Mouse (Mus musculus): Measurements from ENCODE around the gene Slc8a2. TPM values are rescaled to one million over a fixed set of nuclear protein-coding genes. Genes with fewer than 3 reads are reported as not detected.

The Slc8a2 gene
- total RNA-seq, 2 experiments from 2014 or later, result not detected

- peak; percentile 83 for ATAC-seq (replicated peaks; ENCODE audit: low FRiP score, low TSS enrichment, poor library complexity, severe bottlenecking)
Observed at GRCm38 (mm10) chr7:16119569-16120261, 9.9 kb upstream of the Slc8a2 start, which contains the start of gene Kptn. Kptn (plus strand) TSS chr7:16119895.

DNA sequence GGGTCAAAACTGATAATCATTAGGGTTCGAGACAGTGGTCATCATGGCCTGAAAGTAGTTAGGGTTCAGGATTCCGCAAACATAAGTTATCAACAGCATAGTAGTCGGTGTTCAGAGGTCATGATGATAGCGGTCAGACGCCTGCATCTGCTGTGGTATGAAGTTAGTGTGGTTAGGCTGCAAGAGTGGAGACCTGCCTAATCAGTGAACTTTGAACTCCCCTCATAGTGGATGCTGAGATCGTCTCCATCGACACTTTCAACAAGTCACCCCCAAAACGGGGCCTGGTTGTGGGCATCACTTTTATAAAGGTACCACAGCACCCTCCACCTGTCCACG is 9.4 kb upstream of the Slc8a2 start:
- ATAC-seq (replicated peaks; ENCODE audit: low FRiP score, low TSS enrichment, poor library complexity, severe bottlenecking), result no peak; the same call in 1 of the 2 replicates

GRCm38 (mm10) chr7:16125829-16126228 is 3.8 kb upstream of the Slc8a2 start:
- no peak for ATAC-seq (replicated peaks; ENCODE audit: low FRiP score, low TSS enrichment, poor library complexity, severe bottlenecking)

GRCm38 (mm10) chr7:16128344-16128743 is 1.3 kb upstream of the Slc8a2 start:
- no peak for ATAC-seq (replicated peaks; ENCODE audit: low FRiP score, low TSS enrichment, poor library complexity, severe bottlenecking)

DNA sequence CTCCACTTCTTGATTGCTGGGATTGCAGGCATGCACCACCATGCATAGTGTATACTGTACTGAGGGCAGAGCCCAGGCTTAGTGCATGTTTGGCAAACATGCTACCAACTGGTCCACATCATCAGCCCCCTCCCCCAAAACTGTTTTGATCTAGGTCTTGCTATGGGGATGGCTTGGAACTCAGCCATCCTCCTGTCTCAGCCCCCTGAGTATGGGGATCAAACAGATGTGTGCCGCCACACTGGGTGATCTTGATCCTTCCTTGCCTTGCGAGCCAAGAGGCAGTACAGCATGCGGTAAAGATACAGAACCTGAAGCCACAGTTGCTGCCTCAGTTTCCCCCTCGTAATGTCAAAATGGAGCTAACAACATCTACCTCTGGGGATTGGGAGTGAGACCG is 727 bp upstream of the Slc8a2 start:
- no peak for ATAC-seq (replicated peaks; ENCODE audit: low FRiP score, low TSS enrichment, poor library complexity, severe bottlenecking)

- ATAC-seq (replicated peaks; ENCODE audit: low FRiP score, low TSS enrichment, poor library complexity, severe bottlenecking), result no peak
Observed at GRCm38 (mm10) chr7:16129846-16130691, 443 bp downstream of the Slc8a2 start.

DNA sequence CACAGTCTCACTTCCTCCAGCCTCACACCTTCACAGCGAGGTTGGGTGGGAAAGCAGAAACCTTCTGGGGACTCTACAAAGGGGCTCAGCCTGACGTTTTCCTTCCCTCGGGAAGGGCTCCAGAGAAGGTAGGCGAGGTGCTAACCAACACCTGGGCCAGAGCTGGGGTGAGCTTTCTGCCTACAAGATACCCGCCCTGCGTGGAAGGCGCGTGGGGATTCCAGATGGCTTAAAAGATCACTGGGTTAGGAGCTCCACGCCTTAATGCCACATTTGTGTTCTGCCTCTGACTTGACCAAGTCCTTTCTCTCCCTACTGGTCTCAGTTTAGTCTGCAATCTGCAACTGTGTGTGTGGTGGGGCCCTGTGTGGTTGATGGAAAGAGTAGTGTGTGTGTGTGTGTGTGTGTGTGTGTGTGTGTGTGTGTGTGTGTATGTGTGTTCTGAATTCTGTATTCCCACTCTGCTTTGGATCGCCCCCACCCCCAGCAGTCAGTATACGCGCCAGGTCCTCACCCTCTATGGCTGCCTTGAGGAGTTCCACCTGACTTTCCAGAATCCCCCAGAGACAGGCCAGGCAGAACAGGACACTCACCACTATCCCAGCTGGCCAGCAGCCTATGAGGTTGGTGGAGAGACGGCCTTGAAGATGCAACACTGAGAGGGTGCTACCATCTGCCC is 1.5 kb downstream of the Slc8a2 start:
- ATAC-seq (replicated peaks; ENCODE audit: low FRiP score, low TSS enrichment, poor library complexity, severe bottlenecking), result no peak

DNA sequence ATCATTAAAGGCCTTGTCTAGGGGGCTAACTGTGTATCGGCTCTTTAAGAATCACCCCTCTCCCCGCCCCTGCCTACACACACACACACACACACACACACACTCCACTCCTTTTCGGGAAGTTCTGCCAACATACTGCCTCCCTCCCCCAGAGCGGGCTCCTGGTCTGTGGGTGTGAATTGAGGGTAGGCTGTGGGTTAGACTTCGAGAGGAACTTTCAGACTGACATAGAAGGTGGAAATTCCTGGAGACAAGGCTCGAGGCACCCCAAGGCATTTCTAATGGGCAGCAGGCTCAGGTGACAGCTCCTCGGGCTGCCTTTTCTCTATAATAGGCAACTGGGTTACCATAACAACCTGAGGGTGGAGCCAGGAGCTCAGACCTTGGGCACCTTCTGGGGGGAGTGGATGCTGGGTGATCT is 2.5 kb downstream of the Slc8a2 start:
- ATAC-seq (replicated peaks; ENCODE audit: low FRiP score, low TSS enrichment, poor library complexity, severe bottlenecking), result no peak

DNA sequence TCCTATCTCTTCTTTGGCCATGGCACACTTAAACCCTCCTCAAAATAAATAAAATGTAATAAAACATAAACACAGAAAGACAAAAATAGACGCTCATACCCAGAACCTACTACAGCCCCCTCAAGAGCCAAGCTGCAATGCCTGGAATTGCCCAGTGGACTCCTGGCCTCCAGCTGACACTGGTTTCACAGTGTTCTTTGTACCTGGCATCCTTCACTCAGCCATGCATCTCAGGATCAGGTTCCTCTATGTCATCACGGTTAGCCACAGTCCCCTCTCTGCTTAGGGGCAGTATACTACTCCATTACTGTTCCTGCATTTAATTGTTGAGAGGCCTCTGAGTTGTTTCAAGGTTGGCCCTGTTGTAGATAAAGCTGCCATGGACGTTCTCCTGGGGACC is 3.3 kb downstream of the Slc8a2 start:
- no peak for ATAC-seq (replicated peaks; ENCODE audit: low FRiP score, low TSS enrichment, poor library complexity, severe bottlenecking)

- no peak for ATAC-seq (replicated peaks; ENCODE audit: low FRiP score, low TSS enrichment, poor library complexity, severe bottlenecking)
Observed at GRCm38 (mm10) chr7:16133691-16134090, 4.1 kb downstream of the Slc8a2 start.

- ATAC-seq (replicated peaks; ENCODE audit: low FRiP score, low TSS enrichment, poor library complexity, severe bottlenecking), result no peak
Observed at GRCm38 (mm10) chr7:16134951-16135392, 5.3 kb downstream of the Slc8a2 start.

DNA sequence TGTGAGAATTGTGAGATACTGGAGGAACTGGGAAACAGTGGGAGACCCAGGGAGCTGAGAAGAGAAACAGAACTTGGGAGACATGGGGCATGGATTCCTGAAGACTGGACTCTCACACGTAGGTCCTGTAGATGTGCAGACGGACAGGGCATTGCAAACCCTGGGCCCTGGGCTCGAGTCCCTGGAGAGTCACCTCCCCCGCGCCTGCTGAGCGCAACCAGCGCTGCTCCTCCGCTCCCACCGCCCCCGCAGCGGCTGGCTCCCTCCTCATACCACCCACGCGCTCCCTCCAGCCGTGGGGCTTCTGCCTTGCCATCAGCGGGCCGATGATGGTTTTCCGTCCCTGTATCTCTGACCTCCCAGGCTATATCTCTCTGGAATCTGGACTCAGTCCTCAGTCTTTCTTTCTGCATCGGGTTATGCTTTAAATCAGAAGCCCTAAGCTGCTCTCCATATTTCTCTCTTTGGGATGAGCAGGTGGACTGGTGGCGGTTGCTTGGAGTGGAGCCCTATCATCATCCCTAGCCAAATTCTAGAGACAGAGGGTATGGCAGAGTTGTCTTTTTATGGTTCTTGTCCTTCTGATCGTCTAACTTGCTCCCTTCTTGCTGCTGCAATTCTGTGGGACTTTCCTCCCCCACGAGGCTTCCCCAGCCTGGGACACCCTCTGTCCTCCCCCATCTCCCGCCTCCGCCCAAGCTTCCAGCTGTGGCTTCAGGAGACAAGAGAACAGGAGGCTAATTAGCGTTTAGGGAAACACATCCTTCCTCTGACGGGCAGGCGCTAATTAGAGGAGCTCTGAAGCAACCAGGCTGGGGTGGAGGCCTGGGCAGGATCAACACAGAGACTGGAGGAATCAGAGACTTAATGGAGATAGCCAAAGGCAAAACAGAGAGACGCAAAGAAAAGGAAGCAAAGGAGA is 17.1 kb downstream of the Slc8a2 start:
- ATAC-seq (replicated peaks; ENCODE audit: low FRiP score, low TSS enrichment, poor library complexity, severe bottlenecking), result no peak

DNA sequence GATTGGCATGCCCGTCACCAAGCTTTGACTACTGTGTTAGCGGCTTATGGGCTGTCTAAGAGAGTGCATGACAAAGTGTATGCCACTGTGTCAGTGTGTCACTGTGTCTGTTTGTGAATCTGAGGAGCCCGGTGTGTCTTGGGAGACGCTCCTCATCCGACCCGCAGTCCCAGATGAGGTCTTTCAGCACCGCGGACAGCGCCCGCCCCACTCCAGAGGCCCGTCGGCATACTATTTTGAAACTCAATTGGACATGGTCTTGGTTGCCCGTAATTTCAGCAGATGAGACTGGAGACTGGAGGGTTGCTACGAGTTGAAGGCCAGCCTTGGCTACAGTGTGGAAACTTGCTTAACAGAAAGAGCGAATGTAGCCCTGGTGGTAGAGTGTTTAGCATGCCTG is 18.0 kb downstream of the Slc8a2 start:
- peak; percentile 78 for ATAC-seq (replicated peaks; ENCODE audit: low FRiP score, low TSS enrichment, poor library complexity, severe bottlenecking)

DNA sequence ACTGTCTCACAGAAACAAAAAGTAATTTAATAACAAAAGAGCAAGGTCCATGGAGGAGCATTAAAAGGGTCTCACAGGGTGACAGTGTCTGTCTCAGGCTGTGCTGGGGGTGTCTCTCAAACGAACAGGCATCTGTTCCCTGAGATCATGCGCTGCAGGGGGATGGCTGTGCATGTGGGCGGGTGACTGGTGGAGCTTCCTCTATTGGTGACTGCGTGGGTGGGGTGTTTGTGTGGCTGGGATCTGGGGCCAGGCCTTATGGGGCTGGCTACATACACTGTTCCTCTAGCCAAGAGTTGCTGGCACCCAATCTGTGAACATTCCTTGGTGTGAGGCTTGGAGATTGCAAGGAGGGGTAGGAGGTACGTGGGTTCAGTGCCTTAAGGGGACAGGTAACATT is 19.6 kb downstream of the Slc8a2 start:
- no peak for ATAC-seq (replicated peaks; ENCODE audit: low FRiP score, low TSS enrichment, poor library complexity, severe bottlenecking)

- ATAC-seq (replicated peaks; ENCODE audit: low FRiP score, low TSS enrichment, poor library complexity, severe bottlenecking), result no peak
Observed at GRCm38 (mm10) chr7:16150191-16151145, 20.8 kb downstream of the Slc8a2 start.

DNA sequence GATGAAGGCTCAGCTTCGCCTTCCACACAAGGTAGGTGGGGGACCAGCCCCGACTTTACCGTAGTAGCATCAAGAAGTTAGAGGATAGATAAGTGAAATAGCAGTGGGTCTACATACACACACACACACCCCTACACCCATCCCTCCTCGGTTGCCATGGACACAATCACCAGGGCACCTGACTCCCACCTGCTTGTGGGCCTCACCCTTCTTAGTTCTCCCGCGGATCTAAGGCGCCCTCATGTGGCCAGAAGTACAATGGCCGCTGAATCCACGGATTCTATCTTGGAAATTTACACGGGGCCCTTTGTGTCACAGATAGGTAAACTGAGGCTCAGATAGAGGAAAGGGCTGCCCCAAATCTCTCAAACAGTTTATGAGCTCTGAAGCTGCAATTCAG is 23.9 kb downstream of the Slc8a2 start:
- peak; percentile 81 for ATAC-seq (replicated peaks; ENCODE audit: low FRiP score, low TSS enrichment, poor library complexity, severe bottlenecking)

GRCm38 (mm10) chr7:16155132-16155872 is 25.7 kb downstream of the Slc8a2 start:
- no peak for ATAC-seq (replicated peaks; ENCODE audit: low FRiP score, low TSS enrichment, poor library complexity, severe bottlenecking)
